Mouse (Mus musculus): ENCODE measurements at regions not wholly inside any gene's neighbourhood (a gene's known extent, or its start where the extent isn't known, plus 50 kb on each side); places are given as distances from the start of the nearest gene placed in this dataset.

DNA sequence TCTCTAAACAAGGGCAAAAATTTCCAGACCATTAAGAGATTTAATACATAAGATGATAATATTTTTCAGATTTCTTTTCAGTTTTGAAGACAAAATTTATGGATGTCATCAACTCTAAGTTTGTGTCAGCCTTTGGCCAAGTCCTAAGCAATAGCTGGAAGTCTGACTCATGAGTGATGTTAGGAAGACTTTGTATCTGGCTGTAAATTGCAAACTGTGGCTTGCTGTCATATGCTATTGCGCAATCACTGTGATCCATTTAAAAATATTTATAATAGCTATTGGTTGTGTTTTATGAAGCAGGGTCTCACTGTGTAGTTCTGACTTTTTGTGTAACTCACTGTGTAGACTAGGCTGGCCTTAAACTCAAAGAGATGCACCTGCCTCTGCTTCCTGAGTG, 119.1 kb upstream of the Tbx18 start:
- Histone ChIP-seq H3K27me3 (ENCODE audit: insufficient read depth, low read length) (no peaks in the 10 kb centered on the region), H3K4me2 (ENCODE audit: low read length) (no peak overlapping the region), H3K4me1 (replicated peaks; ENCODE audit: insufficient read depth, low read length) (no peaks in the 10 kb centered on the region), H3K9ac (ENCODE audit: low read depth, low read length) (no peak overlapping the region), H3K27ac (no peak overlapping the region), H3K9me3 (replicated peaks; ENCODE audit: low read length) (no peaks in the 10 kb centered on the region), H3K4me3 (replicated peaks; ENCODE audit: low read depth, low read length) (no peak overlapping the region), H3K36me3 (ENCODE audit: insufficient read depth, low read length) (no peaks in the 10 kb centered on the region)
- DNase-seq (ENCODE audit: low spot score): no peak
- TF ChIP-seq CTCF (IDR thresholded peaks at IDR 0.05; ENCODE audit: low read depth): no peak
- 100% methylated on average over 1 of the region's 1 CpGs for WGBS
- no peak for ATAC-seq (replicated peaks; ENCODE audit: low FRiP score, low read depth)

DNA sequence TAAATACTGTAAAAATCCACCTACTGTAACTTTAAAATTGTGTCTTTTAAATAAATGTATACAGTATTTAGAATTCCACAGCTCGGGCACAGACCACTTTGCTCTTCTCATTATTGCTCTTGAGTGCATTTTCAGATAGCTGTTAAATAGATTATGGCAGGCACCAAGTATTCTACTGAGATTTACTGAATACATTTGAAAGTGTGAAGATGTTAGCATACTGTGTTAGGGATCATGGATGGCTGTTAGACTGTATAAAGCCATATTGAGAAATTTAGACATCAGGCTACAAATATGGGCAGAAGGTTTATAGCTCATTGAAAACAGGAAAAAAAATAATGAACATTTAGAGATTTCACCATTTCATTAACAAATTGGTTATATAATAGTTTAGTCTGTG, 130.5 kb upstream of the Tbx18 start:
- Histone ChIP-seq H3K27ac (no peak overlapping the region), H3K4me3 (replicated peaks; ENCODE audit: low read depth, low read length) (no peak overlapping the region), H3K9ac (ENCODE audit: low read depth, low read length) (no peak overlapping the region), H3K9me3 (replicated peaks; ENCODE audit: low read length) (no peaks in the 10 kb centered on the region), H3K36me3 (ENCODE audit: insufficient read depth, low read length) (no peaks in the 10 kb centered on the region), H3K4me2 (ENCODE audit: low read length) (no peak overlapping the region), H3K4me1 (replicated peaks; ENCODE audit: insufficient read depth, low read length) (no peaks in the 10 kb centered on the region), H3K27me3 (ENCODE audit: insufficient read depth, low read length) (no peaks in the 10 kb centered on the region)
- DNase-seq (ENCODE audit: low spot score) (no peak), ATAC-seq (replicated peaks; ENCODE audit: low FRiP score, low read depth) (no peak)
- WGBS: 72% methylated on average over 1 of the region's 1 CpGs
- no peak for TF ChIP-seq CTCF (IDR thresholded peaks at IDR 0.05; ENCODE audit: low read depth)

DNA sequence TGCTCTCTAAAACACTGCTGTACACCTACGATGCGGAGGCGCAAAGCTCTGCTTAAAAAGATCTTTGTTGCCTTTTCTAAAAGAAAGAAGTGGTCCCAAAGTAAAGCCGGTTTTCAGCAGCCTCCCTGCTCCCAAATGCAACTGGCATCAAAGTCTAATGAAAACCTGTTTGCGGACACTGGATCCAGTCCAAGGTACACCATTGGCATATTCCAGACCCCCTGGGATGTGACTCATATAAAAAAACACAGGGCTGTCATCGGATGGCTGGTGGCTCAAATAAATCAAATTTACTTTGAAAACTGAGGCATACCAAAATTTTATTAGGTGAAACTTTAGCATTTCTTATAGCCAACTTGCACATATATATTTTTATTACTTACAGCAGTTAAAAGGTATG, 134.2 kb upstream of the Tbx18 start:
- DNase-seq (ENCODE audit: low spot score) (no peak), ATAC-seq (replicated peaks; ENCODE audit: low FRiP score, low read depth) (no peak)
- no peaks in the 10 kb centered on the region for H3K9me3 ChIP-seq (replicated peaks; ENCODE audit: low read length)
- no peak overlapping the region for H3K27ac ChIP-seq
- WGBS: 76% methylated on average over 6 of the region's 6 CpGs
- no peak overlapping the region for H3K9ac ChIP-seq (ENCODE audit: low read depth, low read length)
- H3K4me3 ChIP-seq (replicated peaks; ENCODE audit: low read depth, low read length): no peak overlapping the region
- no peaks in the 10 kb centered on the region for H3K4me1 ChIP-seq (replicated peaks; ENCODE audit: insufficient read depth, low read length)
- H3K36me3 ChIP-seq (ENCODE audit: insufficient read depth, low read length): no peaks in the 10 kb centered on the region
- no peak overlapping the region for H3K4me2 ChIP-seq (ENCODE audit: low read length)
- no peak for TF ChIP-seq CTCF (IDR thresholded peaks at IDR 0.05; ENCODE audit: low read depth)
- H3K27me3 ChIP-seq (ENCODE audit: insufficient read depth, low read length): no peaks in the 10 kb centered on the region

DNA sequence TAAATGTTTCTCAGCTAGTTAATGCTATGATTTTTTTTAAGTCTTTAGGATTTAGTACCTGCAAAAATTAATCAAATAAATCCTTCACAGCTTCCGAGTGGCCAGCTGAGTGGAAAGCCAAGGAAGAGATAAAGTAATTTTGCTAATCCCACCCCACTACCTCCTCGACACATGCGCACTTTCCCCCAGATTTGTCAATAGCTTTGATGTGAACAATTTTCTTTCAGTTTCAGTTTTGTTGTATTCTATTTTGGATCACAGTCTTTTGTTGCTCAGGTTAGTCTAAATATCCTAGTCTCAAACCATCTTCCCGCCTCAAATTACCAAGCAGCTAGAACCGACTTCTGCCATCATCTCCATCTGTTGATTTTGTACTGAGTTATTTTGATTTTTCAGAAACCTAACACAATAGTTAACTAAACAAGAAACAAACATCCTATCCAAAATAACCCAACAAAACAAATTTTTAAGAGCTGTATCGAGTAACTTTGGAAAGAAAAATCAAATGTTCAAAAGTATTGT, 141.4 kb upstream of the Tbx18 start:
- DNase-seq (ENCODE audit: low spot score): no peak
- no peak overlapping the region for H3K9ac ChIP-seq (ENCODE audit: low read depth, low read length)
- ATAC-seq (replicated peaks; ENCODE audit: low FRiP score, low read depth): no peak
- no peak overlapping the region for H3K4me3 ChIP-seq (replicated peaks; ENCODE audit: low read depth, low read length)
- no peaks in the 10 kb centered on the region for H3K4me1 ChIP-seq (replicated peaks; ENCODE audit: insufficient read depth, low read length)
- H3K27me3 ChIP-seq (ENCODE audit: insufficient read depth, low read length): no peaks in the 10 kb centered on the region
- no peaks in the 10 kb centered on the region for H3K9me3 ChIP-seq (replicated peaks; ENCODE audit: low read length)
- WGBS: 81% methylated on average over 6 of the region's 6 CpGs
- H3K4me2 ChIP-seq (ENCODE audit: low read length): no peak overlapping the region
- TF ChIP-seq CTCF (IDR thresholded peaks at IDR 0.05; ENCODE audit: low read depth): no peak
- no peaks in the 10 kb centered on the region for H3K36me3 ChIP-seq (ENCODE audit: insufficient read depth, low read length)
- no peak overlapping the region for H3K27ac ChIP-seq

DNA sequence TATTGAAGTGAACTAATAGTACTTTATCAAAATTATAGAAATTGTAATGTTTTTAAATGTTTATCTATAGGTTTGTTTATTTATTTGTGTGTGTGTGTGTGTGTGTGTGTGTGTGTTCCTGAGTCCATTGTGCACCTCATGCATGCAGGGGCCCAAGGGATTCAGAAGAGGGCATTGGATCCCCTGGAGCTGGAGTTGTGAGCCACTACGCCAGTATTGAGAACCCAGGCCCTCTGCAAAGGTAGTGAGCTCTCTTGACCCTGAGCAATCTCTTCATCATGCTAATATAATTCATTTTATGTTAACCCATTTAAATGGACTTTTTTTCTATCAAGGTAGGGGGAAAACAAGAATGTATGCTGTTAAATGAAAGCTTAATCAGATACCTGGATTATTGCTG, 151.5 kb upstream of the Tbx18 start:
- Histone ChIP-seq H3K4me3 (replicated peaks; ENCODE audit: low read depth, low read length) (no peak overlapping the region), H3K9ac (ENCODE audit: low read depth, low read length) (no peak overlapping the region), H3K4me2 (ENCODE audit: low read length) (no peak overlapping the region), H3K27ac (no peak overlapping the region), H3K27me3 (ENCODE audit: insufficient read depth, low read length) (no peaks in the 10 kb centered on the region), H3K36me3 (ENCODE audit: insufficient read depth, low read length) (no peaks in the 10 kb centered on the region), H3K4me1 (replicated peaks; ENCODE audit: insufficient read depth, low read length) (no peaks in the 10 kb centered on the region), H3K9me3 (replicated peaks; ENCODE audit: low read length) (no peaks in the 10 kb centered on the region)
- WGBS: 60% methylated on average over 1 of the region's 1 CpGs
- DNase-seq (ENCODE audit: low spot score): no peak
- no peak for TF ChIP-seq CTCF (IDR thresholded peaks at IDR 0.05; ENCODE audit: low read depth)
- no peak for ATAC-seq (replicated peaks; ENCODE audit: low FRiP score, low read depth)

DNA sequence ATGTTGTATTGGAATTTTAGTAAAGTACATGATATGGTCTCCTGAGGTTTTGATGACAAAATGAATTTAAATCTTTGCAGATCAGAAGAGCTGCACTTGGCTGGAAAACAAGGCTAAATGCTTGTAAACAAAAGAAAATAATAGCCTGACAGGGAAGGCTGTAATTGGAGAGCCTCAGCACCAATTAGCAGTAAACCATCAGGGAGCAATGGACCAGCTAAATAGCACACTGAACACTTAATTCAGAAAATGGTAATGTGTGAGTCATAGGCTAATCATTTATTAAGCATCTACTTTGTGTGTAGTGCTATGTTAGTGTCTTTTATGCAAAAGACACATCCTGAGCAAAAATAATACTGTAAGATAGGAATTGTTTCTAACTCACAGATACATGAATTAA, 152.0 kb upstream of the Tbx18 start:
- no peak overlapping the region for H3K4me3 ChIP-seq (replicated peaks; ENCODE audit: low read depth, low read length)
- peak; percentile 1 for DNase-seq (ENCODE audit: low spot score)

DNA sequence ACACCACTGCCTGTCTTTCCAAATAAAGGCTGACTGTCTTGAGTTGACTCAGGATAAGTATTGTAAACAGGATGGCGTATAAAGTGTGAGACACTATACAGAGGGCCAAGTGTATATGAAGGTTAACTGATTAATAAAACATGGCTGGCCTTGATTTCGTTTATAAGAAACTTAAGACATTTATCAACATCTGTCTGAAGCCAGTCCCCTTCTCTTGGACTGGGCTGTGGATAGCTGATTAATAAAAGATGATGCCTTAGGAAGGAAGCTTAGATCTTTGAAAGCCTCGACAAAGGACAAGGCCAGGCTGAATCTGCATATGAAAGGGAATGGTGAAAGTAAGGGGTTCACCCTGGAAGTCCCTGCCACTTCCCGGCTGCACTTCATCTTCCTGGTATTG, 163.0 kb upstream of the Tbx18 start:
- Histone ChIP-seq H3K9me3 (replicated peaks; ENCODE audit: low read length) (no peaks in the 10 kb centered on the region), H3K36me3 (ENCODE audit: insufficient read depth, low read length) (no peaks in the 10 kb centered on the region), H3K4me2 (ENCODE audit: low read length) (no peak overlapping the region), H3K27me3 (ENCODE audit: insufficient read depth, low read length) (no peaks in the 10 kb centered on the region), H3K4me1 (replicated peaks; ENCODE audit: insufficient read depth, low read length) (no peaks in the 10 kb centered on the region), H3K9ac (ENCODE audit: low read depth, low read length) (no peak overlapping the region), H3K27ac (no peak overlapping the region), H3K4me3 (replicated peaks; ENCODE audit: low read depth, low read length) (no peak overlapping the region)
- no peak for DNase-seq (ENCODE audit: low spot score)
- no peak for ATAC-seq (replicated peaks; ENCODE audit: low FRiP score, low read depth)
- WGBS: 34% methylated on average over 4 of the region's 4 CpGs
- TF ChIP-seq CTCF (IDR thresholded peaks at IDR 0.05; ENCODE audit: low read depth): no peak

More for the DNA sequence above, 152.0 kb upstream of the Tbx18 start:
- Histone ChIP-seq H3K27ac (no peak overlapping the region), H3K4me1 (replicated peaks; ENCODE audit: insufficient read depth, low read length) (no peaks in the 10 kb centered on the region), H3K4me2 (ENCODE audit: low read length) (no peak overlapping the region), H3K36me3 (ENCODE audit: insufficient read depth, low read length) (no peaks in the 10 kb centered on the region), H3K27me3 (ENCODE audit: insufficient read depth, low read length) (no peaks in the 10 kb centered on the region), H3K9me3 (replicated peaks; ENCODE audit: low read length) (no peaks in the 10 kb centered on the region), H3K9ac (ENCODE audit: low read depth, low read length) (no peak overlapping the region)
- TF ChIP-seq CTCF (IDR thresholded peaks at IDR 0.05; ENCODE audit: low read depth): no peak
- ATAC-seq (replicated peaks; ENCODE audit: low FRiP score, low read depth): no peak
